Mouse (Mus musculus) cerebellum, adult 2 months (tissue): Measurements from ENCODE around the gene Gm10563. TPM values are rescaled to one million over a fixed set of nuclear protein-coding genes. Genes with fewer than 3 reads are reported as not detected.

Experiments
- DNase-seq, 2 experiments: peaks; one replicate each; pipeline ENCODE4 v3.0.0; 2021
- H3K27ac ChIP-seq: fragments of 200-500 bp; 2 replicates; pipeline ENCODE4 v1.5.1; 2012; ENCODE audit warnings: low read length, control low read depth, inconsistent platforms; ENCODE audit not compliant: insufficient read depth
- H3K27me3 ChIP-seq: fragments of 200-500 bp; 2 replicates; pipeline ENCODE4 v1.6.1; 2012; ENCODE audit warnings: inconsistent platforms, mild to moderate bottlenecking, low read length, moderate library complexity; ENCODE audit not compliant: control insufficient read depth, insufficient read depth
- H3K4me1 ChIP-seq: fragments of 200-500 bp; 2 replicates; pipeline ENCODE4 v1.6.1; 2011; ENCODE audit warnings: low read length; ENCODE audit not compliant: control insufficient read depth, insufficient read depth
- H3K4me3 ChIP-seq: fragments of 200-500 bp; replicated peaks from 2 replicates; pipeline ENCODE3; 2011; ENCODE audit warnings: mild to moderate bottlenecking, low read depth, low read length, control low read depth; ENCODE audit not compliant: insufficient read depth
- CTCF ChIP-seq: fragments of 200-500 bp; IDR thresholded peaks from 2 replicates; pipeline ENCODE4 v1.5.1; 2011; ENCODE audit warnings: low read depth, mild to moderate bottlenecking, control low read depth, low read length, moderate library complexity, borderline replicate concordance; ENCODE audit not compliant: insufficient read depth
- POLR2A ChIP-seq: fragments of 200-500 bp; IDR thresholded peaks from 2 replicates; pipeline ENCODE4 v1.6.1; 2011; ENCODE audit warnings: low read length, control low read depth, borderline replicate concordance; ENCODE audit not compliant: insufficient read depth
- WGBS: fragments of 180-500 bp; shearing (Covaris S2); methylation state at CpG from one replicate; pipeline ENCODE4 v1.1.7; 2018; 5-methylcytosine and 5-hydroxymethylcytosine counted together
- polyA plus RNA-seq: library from polyadenylated mRNA; depleted of rRNA; stranded (reverse); fragments of >200 nt; gene quantifications from 2 replicates; pipeline ENCODE4 v1.2.3, GENCODE M21; 2012

Gene Gm10563
- polyA plus RNA-seq, 1 experiment, result not detected

GRCm38 (mm10) chr4:155654456-155655298, 9.5 kb upstream of the Gm10563 start:
- H3K4me3 ChIP-seq, result peak overlapping the region; percentile 60
- peak; percentile 73 for DNase-seq
- H3K27ac ChIP-seq, result peak overlapping the region; percentile 31
- H3K27me3 ChIP-seq, result no peaks in the 10 kb centered on the region
- WGBS, result 5% methylated on average over 52 of the region's 52 CpGs
- H3K4me1 ChIP-seq, result peaks cover 18% of the 10 kb centered on the region; the same call in 1 of the 2 replicates
- no peak for TF ChIP-seq CTCF
- TF ChIP-seq POLR2A, result peak; percentile 43; the same call in 1 of the 2 replicates

- WGBS, result 8% methylated on average over 6 of the region's 6 CpGs
- Histone ChIP-seq H3K27ac (no peak overlapping the region), H3K4me3 (peak overlapping the region; percentile 60), H3K4me1 (peaks cover 18% of the 10 kb centered on the region; the same call in 1 of the 2 replicates), H3K27me3 (no peaks in the 10 kb centered on the region)
- no peak for TF ChIP-seq CTCF
- DNase-seq, result no peak
These were observed 8.9 kb upstream of the Gm10563 start for GRCm38 (mm10) chr4:155654183-155654455.

- H3K27ac ChIP-seq, result peak overlapping the region; percentile 73
- H3K27me3 ChIP-seq, result no peaks in the 10 kb centered on the region
- peaks cover 18% of the 10 kb centered on the region; the same call in 1 of the 2 replicates for H3K4me1 ChIP-seq
- 3% methylated on average over 31 of the region's 31 CpGs for WGBS
- DNase-seq, result peak; percentile 64 to 73
- TF ChIP-seq CTCF (peak; percentile 16; the same call in 1 of the 2 replicates), POLR2A (0 out of 2 replicates have a peak, but pooled peaks have one; percentile 25)
- H3K4me3 ChIP-seq, result peak overlapping the region; percentile 60
These were observed 8.4 kb upstream of the Gm10563 start for GRCm38 (mm10) chr4:155653451-155654182.

GRCm38 (mm10) chr4:155653086-155653450, 7.9 kb upstream of the Gm10563 start, which contains the start of gene Mmp23:
Mmp23 (minus strand) TSS chr4:155653384.
- peak; percentile 60 to 79 for DNase-seq
- WGBS, result 1% methylated on average over 33 of the region's 33 CpGs
- H3K27ac ChIP-seq, result peak within 1 kb of the TSS; percentile 73
- no peaks in the 10 kb centered on the region for H3K27me3 ChIP-seq
- peaks cover 18% of the 10 kb centered on the region; the same call in 1 of the 2 replicates for H3K4me1 ChIP-seq
- H3K4me3 ChIP-seq, result peak within 1 kb of the TSS; percentile 60
- TF ChIP-seq CTCF (no peak), POLR2A (no peak)

GRCm38 (mm10) chr4:155652283-155653085, 7.3 kb upstream of the Gm10563 start:
- DNase-seq, result peak in 1 of 2 experiments; percentile 66
- peak overlapping the region; percentile 60 for H3K4me3 ChIP-seq
- peak; percentile 31; the same call in 1 of the 2 replicates for TF ChIP-seq POLR2A
- TF ChIP-seq CTCF, result no peak
- H3K4me1 ChIP-seq, result peaks cover 18% of the 10 kb centered on the region; the same call in 1 of the 2 replicates
- WGBS, result 21% methylated on average over 36 of the region's 36 CpGs
- peak overlapping the region; percentile 73 for H3K27ac ChIP-seq
- no peaks in the 10 kb centered on the region for H3K27me3 ChIP-seq

GRCm38 (mm10) chr4:155651553-155652269, 6.5 kb upstream of the Gm10563 start:
- Histone ChIP-seq H3K27ac (no peak overlapping the region), H3K27me3 (no peaks in the 10 kb centered on the region), H3K4me3 (no peak overlapping the region), H3K4me1 (peaks cover 18% of the 10 kb centered on the region; the same call in 1 of the 2 replicates)
- TF ChIP-seq POLR2A (no peak), CTCF (no peak)
- peak in 1 of 2 experiments; percentile 31 for DNase-seq
- WGBS, result 73% methylated on average over 15 of the region's 15 CpGs
